Mouse (Mus musculus): ENCODE measurements around the gene Lce6a.

The Lce6a gene

GRCm38 (mm10) chr3:92607392-92607791, 14.1 kb downstream of the Lce6a start, which contains the start of gene 2210017I01Rik:
2210017I01Rik (minus strand) TSS chr3:92607492.
- no peaks in the 10 kb centered on the region for H3K36me3 ChIP-seq (ENCODE audit: insufficient read depth, low read length)
- H3K4me3 ChIP-seq (replicated peaks; ENCODE audit: low read length) = no peak within 1 kb of the TSS
- no peaks in the 10 kb centered on the region for H3K4me1 ChIP-seq (replicated peaks; ENCODE audit: low read depth, low read length)
- TF ChIP-seq NANOG (IDR thresholded peaks at IDR 0.05; ENCODE audit: borderline replicate concordance, low read length) (no peak), CTCF (conservative IDR thresholded peaks at IDR 0.05; ENCODE audit: low read length) (no peak)
- no peaks in the 10 kb centered on the region for H3K27me3 ChIP-seq (ENCODE audit: insufficient read depth, low read length)
- H3K9me3 ChIP-seq (ENCODE audit: low read length) = no peaks in the 10 kb centered on the region

DNA sequence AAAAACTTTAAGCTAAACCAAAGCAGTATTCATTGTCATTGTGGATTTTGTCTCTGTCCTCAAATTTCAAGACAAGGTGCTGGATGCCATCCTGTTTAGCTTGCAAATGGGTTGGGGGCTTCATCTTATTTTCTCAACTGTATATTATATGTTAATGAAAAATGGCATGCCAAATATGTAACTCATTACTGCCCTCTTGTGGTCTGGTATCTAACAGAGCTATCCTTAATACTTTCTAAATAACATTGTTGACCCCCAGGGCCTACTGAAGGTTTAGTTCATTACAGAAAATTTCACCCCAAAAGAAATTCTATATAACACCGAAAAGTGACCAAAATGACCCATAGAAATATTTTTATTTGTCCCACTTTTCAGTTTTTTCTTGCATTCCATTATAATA, 19.3 kb downstream of the Lce6a start:
- Histone ChIP-seq H3K4me1 (replicated peaks; ENCODE audit: low read depth, low read length) (no peaks in the 10 kb centered on the region), H3K9me3 (ENCODE audit: low read length) (no peaks in the 10 kb centered on the region), H3K27me3 (ENCODE audit: insufficient read depth, low read length) (no peaks in the 10 kb centered on the region), H3K4me3 (replicated peaks; ENCODE audit: low read length) (no peak overlapping the region), H3K36me3 (ENCODE audit: insufficient read depth, low read length) (no peaks in the 10 kb centered on the region)
- TF ChIP-seq NANOG (IDR thresholded peaks at IDR 0.05; ENCODE audit: borderline replicate concordance, low read length) (no peak), CTCF (conservative IDR thresholded peaks at IDR 0.05; ENCODE audit: low read length) (peak; percentile 31), POU5F1 (IDR thresholded peaks at IDR 0.05; ENCODE audit: borderline replicate concordance, low read length) (no peak)

DNA sequence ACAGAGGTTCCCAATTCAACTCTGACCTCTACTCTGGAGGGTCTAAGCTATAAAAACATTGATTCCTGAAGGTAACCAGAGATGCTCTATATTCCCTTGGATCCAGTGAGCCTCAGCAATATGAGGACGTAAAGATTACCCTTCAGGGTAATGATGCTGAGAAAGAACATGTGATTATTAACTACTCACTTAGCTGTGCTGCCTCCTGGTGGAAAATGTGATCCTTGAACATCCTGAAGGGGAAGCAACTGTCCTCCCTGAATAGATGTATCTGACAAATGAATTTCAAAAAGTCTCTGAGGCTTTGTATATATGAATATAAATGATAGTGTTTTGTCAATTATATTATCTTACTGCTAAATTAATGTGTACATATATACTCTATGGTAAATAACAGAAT, 21.0 kb downstream of the Lce6a start:
- no peak overlapping the region for H3K4me3 ChIP-seq (replicated peaks; ENCODE audit: low read length)
- no peaks in the 10 kb centered on the region for H3K4me1 ChIP-seq (replicated peaks; ENCODE audit: low read depth, low read length)
- TF ChIP-seq CTCF (conservative IDR thresholded peaks at IDR 0.05; ENCODE audit: low read length) (peak; percentile 25), NANOG (IDR thresholded peaks at IDR 0.05; ENCODE audit: borderline replicate concordance, low read length) (no peak)

GRCm38 (mm10) chr3:92599973-92600372, 21.5 kb downstream of the Lce6a start:
- Histone ChIP-seq H3K27me3 (ENCODE audit: insufficient read depth, low read length) (no peaks in the 10 kb centered on the region), H3K4me3 (replicated peaks; ENCODE audit: low read length) (no peak overlapping the region), H3K9me3 (ENCODE audit: low read length) (no peaks in the 10 kb centered on the region), H3K4me1 (replicated peaks; ENCODE audit: low read depth, low read length) (no peaks in the 10 kb centered on the region), H3K36me3 (ENCODE audit: insufficient read depth, low read length) (no peaks in the 10 kb centered on the region)
- TF ChIP-seq CTCF (conservative IDR thresholded peaks at IDR 0.05; ENCODE audit: low read length) = no peak
- no peak for TF ChIP-seq POU5F1 (IDR thresholded peaks at IDR 0.05; ENCODE audit: borderline replicate concordance, low read length)
- TF ChIP-seq NANOG (IDR thresholded peaks at IDR 0.05; ENCODE audit: borderline replicate concordance, low read length) = no peak

More for the DNA sequence above, 21.0 kb downstream of the Lce6a start:
- no peaks in the 10 kb centered on the region for H3K9me3 ChIP-seq (ENCODE audit: low read length)
- H3K36me3 ChIP-seq (ENCODE audit: insufficient read depth, low read length) = no peaks in the 10 kb centered on the region
- no peaks in the 10 kb centered on the region for H3K27me3 ChIP-seq (ENCODE audit: insufficient read depth, low read length)

DNA sequence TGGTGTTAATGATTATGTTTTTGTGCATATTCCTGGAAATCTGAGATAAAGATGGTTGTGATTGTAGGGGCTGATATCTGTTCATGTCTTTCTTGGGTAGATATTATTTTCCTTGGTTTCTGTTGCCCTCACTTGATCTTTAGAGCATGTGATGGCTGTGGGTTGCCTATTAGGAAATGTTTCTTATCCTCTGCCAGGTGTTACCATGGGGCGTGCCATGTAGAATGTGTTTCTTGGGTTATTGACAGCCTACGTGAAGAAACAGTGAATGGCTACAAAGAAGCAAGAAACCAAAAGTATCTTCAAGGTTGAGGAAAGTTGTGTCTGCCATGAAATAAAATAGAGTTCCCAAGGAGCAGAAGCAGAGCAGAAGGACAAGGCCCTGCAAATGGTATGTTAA, 23.0 kb downstream of the Lce6a start:
- no peaks in the 10 kb centered on the region for H3K9me3 ChIP-seq (ENCODE audit: low read length)
- no peak overlapping the region for H3K4me3 ChIP-seq (replicated peaks; ENCODE audit: low read length)
- no peaks in the 10 kb centered on the region for H3K4me1 ChIP-seq (replicated peaks; ENCODE audit: low read depth, low read length)
- H3K27me3 ChIP-seq (ENCODE audit: insufficient read depth, low read length) = no peaks in the 10 kb centered on the region
- no peaks in the 10 kb centered on the region for H3K36me3 ChIP-seq (ENCODE audit: insufficient read depth, low read length)
- no peak for TF ChIP-seq CTCF (conservative IDR thresholded peaks at IDR 0.05; ENCODE audit: low read length)
- TF ChIP-seq NANOG (IDR thresholded peaks at IDR 0.05; ENCODE audit: borderline replicate concordance, low read length) = no peak
- TF ChIP-seq POU5F1 (IDR thresholded peaks at IDR 0.05; ENCODE audit: borderline replicate concordance, low read length) = no peak

GRCm38 (mm10) chr3:92588858-92589257, 32.6 kb downstream of the Lce6a start, which contains the start of gene Smcp:
Smcp (minus strand) TSS chr3:92588997.
- Histone ChIP-seq H3K9me3 (ENCODE audit: low read length) (no peaks in the 10 kb centered on the region), H3K4me1 (replicated peaks; ENCODE audit: low read depth, low read length) (no peaks in the 10 kb centered on the region), H3K27me3 (ENCODE audit: insufficient read depth, low read length) (no peaks in the 10 kb centered on the region), H3K36me3 (ENCODE audit: insufficient read depth, low read length) (no peaks in the 10 kb centered on the region), H3K4me3 (replicated peaks; ENCODE audit: low read length) (no peak within 1 kb of the TSS)
- TF ChIP-seq POU5F1 (IDR thresholded peaks at IDR 0.05; ENCODE audit: borderline replicate concordance, low read length) = no peak
- TF ChIP-seq NANOG (IDR thresholded peaks at IDR 0.05; ENCODE audit: borderline replicate concordance, low read length) = no peak
- no peak for TF ChIP-seq CTCF (conservative IDR thresholded peaks at IDR 0.05; ENCODE audit: low read length)

GRCm38 (mm10) chr3:92587190-92587589, 34.3 kb downstream of the Lce6a start:
- TF ChIP-seq NANOG (IDR thresholded peaks at IDR 0.05; ENCODE audit: borderline replicate concordance, low read length) (no peak), CTCF (conservative IDR thresholded peaks at IDR 0.05; ENCODE audit: low read length) (no peak), POU5F1 (IDR thresholded peaks at IDR 0.05; ENCODE audit: borderline replicate concordance, low read length) (no peak)
- H3K36me3 ChIP-seq (ENCODE audit: insufficient read depth, low read length) = no peaks in the 10 kb centered on the region
- H3K9me3 ChIP-seq (ENCODE audit: low read length) = no peaks in the 10 kb centered on the region
- no peaks in the 10 kb centered on the region for H3K4me1 ChIP-seq (replicated peaks; ENCODE audit: low read depth, low read length)
- no peak overlapping the region for H3K4me3 ChIP-seq (replicated peaks; ENCODE audit: low read length)
- no peaks in the 10 kb centered on the region for H3K27me3 ChIP-seq (ENCODE audit: insufficient read depth, low read length)

DNA sequence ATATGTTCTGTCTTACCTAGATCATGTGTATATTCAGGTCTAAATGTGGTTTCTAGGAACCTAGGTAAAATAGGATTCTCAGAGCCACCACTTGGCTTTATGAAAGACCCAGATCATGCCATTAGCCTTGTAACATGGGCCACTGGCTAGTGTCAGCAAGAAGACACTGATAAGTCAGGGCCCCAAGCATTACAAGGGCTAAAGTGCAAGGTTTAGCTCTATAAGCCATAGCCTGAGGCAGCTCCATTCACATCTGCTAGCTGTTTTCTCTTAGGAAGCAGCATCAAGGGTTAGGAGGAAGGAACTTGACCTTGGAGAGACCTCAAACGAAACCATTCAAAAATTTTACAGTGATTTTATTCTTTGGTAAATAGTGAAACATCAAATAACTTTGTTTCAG, 36.4 kb downstream of the Lce6a start:
- Histone ChIP-seq H3K4me3 (replicated peaks; ENCODE audit: low read length) (no peak overlapping the region), H3K36me3 (ENCODE audit: insufficient read depth, low read length) (no peaks in the 10 kb centered on the region), H3K4me1 (replicated peaks; ENCODE audit: low read depth, low read length) (no peaks in the 10 kb centered on the region), H3K9me3 (ENCODE audit: low read length) (no peaks in the 10 kb centered on the region), H3K27me3 (ENCODE audit: insufficient read depth, low read length) (no peaks in the 10 kb centered on the region)
- TF ChIP-seq CTCF (conservative IDR thresholded peaks at IDR 0.05; ENCODE audit: low read length) = no peak
- TF ChIP-seq POU5F1 (IDR thresholded peaks at IDR 0.05; ENCODE audit: borderline replicate concordance, low read length) = no peak
- no peak for TF ChIP-seq NANOG (IDR thresholded peaks at IDR 0.05; ENCODE audit: borderline replicate concordance, low read length)

DNA sequence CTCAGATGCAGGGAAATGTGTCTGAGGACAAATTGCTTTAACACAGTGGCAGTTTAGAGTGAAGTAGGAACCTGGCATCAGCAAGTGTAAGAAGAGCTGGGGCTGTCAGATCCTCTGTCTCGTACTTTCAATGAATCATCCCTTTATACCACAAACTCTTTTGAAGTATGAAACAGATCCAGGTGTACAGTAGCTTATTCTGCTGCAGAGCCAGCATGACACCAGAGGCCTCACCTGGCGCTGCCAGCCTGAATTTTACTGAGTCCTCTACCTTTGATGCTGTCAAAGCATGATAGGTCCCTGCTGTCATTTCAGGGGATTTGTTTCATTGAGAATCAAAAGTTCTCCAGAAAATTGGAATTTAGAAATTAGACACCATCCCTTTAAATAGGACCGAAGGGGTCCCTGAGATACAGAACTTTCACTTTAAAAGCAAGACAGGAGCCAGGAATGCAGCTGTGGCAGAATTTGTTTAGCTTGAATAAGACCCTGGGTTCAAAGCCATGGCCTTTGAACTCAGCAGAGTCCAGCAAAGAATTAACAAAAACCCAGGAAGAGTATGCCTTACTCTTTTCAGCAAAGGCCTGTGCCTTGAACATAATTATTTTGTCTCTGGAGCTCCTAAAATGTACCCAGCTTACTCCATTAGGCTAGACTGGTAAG, 38.2 kb downstream of the Lce6a start:
- Histone ChIP-seq H3K9me3 (ENCODE audit: low read length) (no peaks in the 10 kb centered on the region), H3K36me3 (ENCODE audit: insufficient read depth, low read length) (no peaks in the 10 kb centered on the region), H3K27me3 (ENCODE audit: insufficient read depth, low read length) (no peaks in the 10 kb centered on the region), H3K4me1 (replicated peaks; ENCODE audit: low read depth, low read length) (no peaks in the 10 kb centered on the region), H3K4me3 (replicated peaks; ENCODE audit: low read length) (no peak overlapping the region)
- TF ChIP-seq NANOG (IDR thresholded peaks at IDR 0.05; ENCODE audit: borderline replicate concordance, low read length) (no peak), POU5F1 (IDR thresholded peaks at IDR 0.05; ENCODE audit: borderline replicate concordance, low read length) (no peak), CTCF (conservative IDR thresholded peaks at IDR 0.05; ENCODE audit: low read length) (no peak)
